Mouse (Mus musculus): Measurements from ENCODE around the gene Snhg11. TPM values are rescaled to one million over a fixed set of nuclear protein-coding genes. Genes with fewer than 3 reads are reported as not detected.

The Snhg11 gene
- polyA plus RNA-seq, 1 experiment from 2014 or later: 1.4 TPM

- H3K4me1 ChIP-seq (ENCODE audit: control insufficient read depth, insufficient read depth, low read length): no peaks in the 10 kb centered on the region; the same call in 1 of the 2 replicates
- 72% methylated on average over 7 of the region's 7 CpGs for WGBS
These were observed 20.9 kb upstream of the Snhg11 start for GRCm38 (mm10) chr2:158354348-158355114.

DNA sequence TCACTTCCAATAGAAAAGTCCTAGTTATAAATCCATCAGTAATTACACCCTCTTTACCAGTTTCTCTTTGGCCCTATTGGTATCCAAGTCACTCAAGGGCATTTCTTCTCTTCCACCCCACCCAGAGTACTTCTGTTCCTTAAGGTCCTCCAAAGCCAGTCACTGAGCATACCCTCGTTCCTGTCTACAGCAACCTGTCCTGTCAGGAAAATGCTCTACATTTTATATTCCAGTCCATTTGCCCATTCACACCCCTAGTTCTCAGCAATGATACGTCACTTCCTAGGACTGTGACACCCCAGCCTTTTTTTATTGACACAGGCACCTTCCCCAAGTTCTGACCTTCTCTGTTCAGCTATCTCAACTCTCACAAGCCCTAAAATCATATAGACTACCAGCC, 20.2 kb upstream of the Snhg11 start:
- no peak overlapping the region for H3K4me2 ChIP-seq (ENCODE audit: low read depth, low read length)
- no peak for ATAC-seq (replicated peaks; ENCODE audit: extremely low read depth, insufficient read depth, low FRiP score)
- H3K27me3 ChIP-seq (ENCODE audit: control insufficient read depth, insufficient read depth, low read length): no peaks in the 10 kb centered on the region
- H3K27ac ChIP-seq (ENCODE audit: low read length): no peak overlapping the region
- H3K9me3 ChIP-seq (replicated peaks; ENCODE audit: control insufficient read depth, low read length): no peaks in the 10 kb centered on the region
- peaks cover 46% of the 10 kb centered on the region for H3K36me3 ChIP-seq (ENCODE audit: control insufficient read depth, insufficient read depth)
- 95% methylated on average over 2 of the region's 2 CpGs for WGBS
- H3K4me1 ChIP-seq (ENCODE audit: control insufficient read depth, insufficient read depth, low read length): peaks cover 5% of the 10 kb centered on the region
- no peak overlapping the region for H3K9ac ChIP-seq (ENCODE audit: low read length)
- H3K4me3 ChIP-seq (ENCODE audit: low read length): no peak overlapping the region

More at GRCm38 (mm10) chr2:158354348-158355114, 20.9 kb upstream of the Snhg11 start:
- Histone ChIP-seq H3K9me3 (replicated peaks; ENCODE audit: control insufficient read depth, low read length) (no peaks in the 10 kb centered on the region), H3K27me3 (ENCODE audit: control insufficient read depth, insufficient read depth, low read length) (no peaks in the 10 kb centered on the region), H3K27ac (ENCODE audit: low read length) (no peak overlapping the region), H3K9ac (ENCODE audit: low read length) (no peak overlapping the region), H3K4me3 (ENCODE audit: low read length) (no peak overlapping the region), H3K4me2 (ENCODE audit: low read depth, low read length) (no peak overlapping the region), H3K36me3 (ENCODE audit: control insufficient read depth, insufficient read depth) (peaks cover 44% of the 10 kb centered on the region)
- ATAC-seq (replicated peaks; ENCODE audit: extremely low read depth, insufficient read depth, low FRiP score): no peak

- Histone ChIP-seq H3K4me2 (ENCODE audit: low read depth, low read length) (no peak overlapping the region), H3K27ac (ENCODE audit: low read length) (no peak overlapping the region), H3K9ac (ENCODE audit: low read length) (no peak overlapping the region), H3K4me3 (ENCODE audit: low read length) (no peak overlapping the region), H3K36me3 (ENCODE audit: control insufficient read depth, insufficient read depth) (peaks cover 46% of the 10 kb centered on the region), H3K27me3 (ENCODE audit: control insufficient read depth, insufficient read depth, low read length) (no peaks in the 10 kb centered on the region), H3K4me1 (ENCODE audit: control insufficient read depth, insufficient read depth, low read length) (peaks cover 8% of the 10 kb centered on the region), H3K9me3 (replicated peaks; ENCODE audit: control insufficient read depth, low read length) (no peaks in the 10 kb centered on the region)
- ATAC-seq (replicated peaks; ENCODE audit: extremely low read depth, insufficient read depth, low FRiP score): no peak
- 86% methylated on average over 5 of the region's 5 CpGs for WGBS
These were observed 19.3 kb upstream of the Snhg11 start for GRCm38 (mm10) chr2:158356121-158356520.

- peak overlapping the region; percentile 70 for H3K4me3 ChIP-seq (ENCODE audit: low read length)
- no peak overlapping the region for H3K27ac ChIP-seq (ENCODE audit: low read length)
- WGBS: 63% methylated on average over 12 of the region's 12 CpGs
- no peaks in the 10 kb centered on the region for H3K9me3 ChIP-seq (replicated peaks; ENCODE audit: control insufficient read depth, low read length)
- no peak for ATAC-seq (replicated peaks; ENCODE audit: extremely low read depth, insufficient read depth, low FRiP score)
- peak overlapping the region; percentile 77 for H3K4me2 ChIP-seq (ENCODE audit: low read depth, low read length)
- H3K27me3 ChIP-seq (ENCODE audit: control insufficient read depth, insufficient read depth, low read length): no peaks in the 10 kb centered on the region
- H3K4me1 ChIP-seq (ENCODE audit: control insufficient read depth, insufficient read depth, low read length): peaks cover 10% of the 10 kb centered on the region
- peaks cover 44% of the 10 kb centered on the region for H3K36me3 ChIP-seq (ENCODE audit: control insufficient read depth, insufficient read depth)
- peak overlapping the region; percentile 85 for H3K9ac ChIP-seq (ENCODE audit: low read length)
These were observed 15.4 kb upstream of the Snhg11 start for GRCm38 (mm10) chr2:158359757-158360620.

DNA sequence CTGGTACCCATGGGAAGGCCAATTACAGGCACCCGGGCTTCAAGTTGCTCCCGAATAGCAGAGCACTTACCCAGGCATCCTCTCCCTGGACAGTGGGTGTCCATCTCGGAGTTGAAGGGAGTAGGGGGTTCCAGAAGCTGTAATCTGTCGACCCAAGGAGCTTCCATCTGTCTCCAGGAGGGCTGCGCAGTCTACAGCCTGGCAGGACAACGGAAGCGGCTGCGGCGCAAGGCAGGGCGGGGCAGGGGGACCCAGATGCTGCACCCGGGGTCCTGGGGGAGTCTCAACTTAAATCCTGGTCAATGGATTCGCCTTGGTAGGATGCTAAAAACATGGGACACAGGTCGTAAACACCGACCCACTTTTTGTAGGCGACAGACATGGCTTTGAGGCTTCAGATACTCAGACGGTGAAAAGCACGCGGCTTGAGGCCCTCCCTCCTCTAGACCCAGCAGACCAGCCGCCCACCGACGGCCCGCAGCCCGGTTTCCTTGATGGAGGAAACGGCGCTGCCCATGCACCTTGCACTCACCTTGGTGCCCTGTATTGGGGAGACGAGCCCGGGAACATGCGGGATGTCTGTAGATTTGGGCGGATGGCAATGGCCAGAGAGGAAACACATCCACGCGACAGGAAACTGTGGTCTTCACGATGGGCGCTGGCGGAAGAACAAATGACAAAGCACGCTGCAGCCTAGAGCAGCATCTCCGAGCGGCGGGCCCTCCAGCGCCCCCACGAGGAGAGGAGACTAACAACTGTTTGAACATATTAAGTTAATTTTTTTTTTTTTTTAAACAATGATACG, 14.4 kb upstream of the Snhg11 start:
- Histone ChIP-seq H3K4me2 (ENCODE audit: low read depth, low read length) (peak overlapping the region; percentile 77), H3K9ac (ENCODE audit: low read length) (peak overlapping the region; percentile 85), H3K4me1 (ENCODE audit: control insufficient read depth, insufficient read depth, low read length) (peaks cover 10% of the 10 kb centered on the region), H3K9me3 (replicated peaks; ENCODE audit: control insufficient read depth, low read length) (no peaks in the 10 kb centered on the region), H3K27me3 (ENCODE audit: control insufficient read depth, insufficient read depth, low read length) (no peaks in the 10 kb centered on the region), H3K27ac (ENCODE audit: low read length) (peak overlapping the region; percentile 75), H3K4me3 (ENCODE audit: low read length) (peak overlapping the region; percentile 70), H3K36me3 (ENCODE audit: control insufficient read depth, insufficient read depth) (peaks cover 35% of the 10 kb centered on the region)
- ATAC-seq (replicated peaks; ENCODE audit: extremely low read depth, insufficient read depth, low FRiP score): peak; percentile 84
- WGBS: under 1% methylated on average over 41 of the region's 41 CpGs

DNA sequence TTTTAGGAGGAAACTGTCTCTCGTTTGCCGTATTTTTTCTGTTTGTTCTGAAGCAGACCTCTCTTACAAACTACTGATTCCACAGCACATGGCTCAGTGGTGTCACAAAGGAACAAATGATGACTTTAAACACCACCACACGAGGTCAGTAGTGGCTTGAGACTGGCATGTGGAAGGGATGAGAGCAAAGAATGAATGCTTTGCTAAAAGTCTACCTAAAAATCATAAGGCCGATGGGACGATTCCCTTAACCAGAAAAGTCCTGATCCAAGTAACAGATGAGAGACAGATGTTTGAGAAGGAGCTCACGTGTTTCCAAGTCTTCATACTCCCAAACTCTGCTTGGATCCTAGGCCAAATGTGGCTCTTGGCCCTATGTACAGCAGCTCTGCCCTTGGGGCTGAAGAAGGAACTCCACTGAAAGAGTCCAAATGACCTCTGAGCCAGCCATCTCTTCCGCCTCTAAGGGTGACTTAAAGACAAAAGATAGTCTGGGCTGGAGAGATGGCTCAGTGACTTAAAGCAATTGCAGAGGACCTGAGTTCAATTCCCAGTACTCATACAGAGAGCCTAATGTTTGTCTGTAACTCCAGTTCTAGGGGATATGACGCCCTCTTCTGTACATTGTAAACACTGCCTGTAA, 13.6 kb upstream of the Snhg11 start:
- no peak for ATAC-seq (replicated peaks; ENCODE audit: extremely low read depth, insufficient read depth, low FRiP score)
- Histone ChIP-seq H3K36me3 (ENCODE audit: control insufficient read depth, insufficient read depth) (peaks cover 27% of the 10 kb centered on the region), H3K9ac (ENCODE audit: low read length) (no peak overlapping the region; the same call in 1 of the 2 replicates), H3K9me3 (replicated peaks; ENCODE audit: control insufficient read depth, low read length) (no peaks in the 10 kb centered on the region), H3K4me2 (ENCODE audit: low read depth, low read length) (peak overlapping the region; percentile 77), H3K27ac (ENCODE audit: low read length) (peak overlapping the region; percentile 42), H3K4me1 (ENCODE audit: control insufficient read depth, insufficient read depth, low read length) (peaks cover 10% of the 10 kb centered on the region), H3K4me3 (ENCODE audit: low read length) (peak overlapping the region; percentile 70), H3K27me3 (ENCODE audit: control insufficient read depth, insufficient read depth, low read length) (no peaks in the 10 kb centered on the region)
- WGBS: 33% methylated on average over 8 of the region's 8 CpGs

- H3K4me2 ChIP-seq (ENCODE audit: low read depth, low read length): no peak overlapping the region
- no peak overlapping the region for H3K9ac ChIP-seq (ENCODE audit: low read length)
- no peaks in the 10 kb centered on the region for H3K27me3 ChIP-seq (ENCODE audit: control insufficient read depth, insufficient read depth, low read length)
- peaks cover 6% of the 10 kb centered on the region for H3K36me3 ChIP-seq (ENCODE audit: control insufficient read depth, insufficient read depth)
- no peaks in the 10 kb centered on the region for H3K9me3 ChIP-seq (replicated peaks; ENCODE audit: control insufficient read depth, low read length)
- H3K27ac ChIP-seq (ENCODE audit: low read length): no peak overlapping the region
- no peak overlapping the region for H3K4me3 ChIP-seq (ENCODE audit: low read length)
- ATAC-seq (replicated peaks; ENCODE audit: extremely low read depth, insufficient read depth, low FRiP score): no peak
- WGBS: 78% methylated on average over 4 of the region's 4 CpGs
- H3K4me1 ChIP-seq (ENCODE audit: control insufficient read depth, insufficient read depth, low read length): peaks cover 10% of the 10 kb centered on the region
These were observed 11.3 kb upstream of the Snhg11 start for GRCm38 (mm10) chr2:158364175-158364574.

GRCm38 (mm10) chr2:158365099-158365850, 10.2 kb upstream of the Snhg11 start:
- H3K9me3 ChIP-seq (replicated peaks; ENCODE audit: control insufficient read depth, low read length): no peaks in the 10 kb centered on the region
- no peak for ATAC-seq (replicated peaks; ENCODE audit: extremely low read depth, insufficient read depth, low FRiP score)
- H3K4me3 ChIP-seq (ENCODE audit: low read length): no peak overlapping the region
- H3K9ac ChIP-seq (ENCODE audit: low read length): no peak overlapping the region
- 64% methylated on average over 12 of the region's 12 CpGs for whole genome bisulfite sequencing
- H3K27me3 ChIP-seq (ENCODE audit: control insufficient read depth, insufficient read depth, low read length): no peaks in the 10 kb centered on the region
- peaks cover 5% of the 10 kb centered on the region for H3K4me1 ChIP-seq (ENCODE audit: control insufficient read depth, insufficient read depth, low read length)
- H3K27ac ChIP-seq (ENCODE audit: low read length): no peak overlapping the region
- H3K4me2 ChIP-seq (ENCODE audit: low read depth, low read length): no peak overlapping the region
- no peaks in the 10 kb centered on the region; the same call in 1 of the 2 replicates for H3K36me3 ChIP-seq (ENCODE audit: control insufficient read depth, insufficient read depth)

All from heart, embryonic 16.5 days (tissue).